Mouse (Mus musculus) liver, adult 2 months (tissue): ENCODE measurements at regions not wholly inside any gene's neighbourhood (a gene's known extent, or its start where the extent isn't known, plus 50 kb on each side); places are given as distances from the start of the nearest gene placed in this dataset.

Experiments
- CTCF ChIP-seq: fragments of 200-500 bp; IDR thresholded peaks from 2 replicates; pipeline ENCODE4 v1.5.1; 2011; ENCODE audit warnings: low read depth, low read length, control low read depth
- POLR2A ChIP-seq: fragments of 200-500 bp; IDR thresholded peaks from 2 replicates; pipeline ENCODE4 v1.6.1; 2011; ENCODE audit warnings: low read length, control low read depth; ENCODE audit not compliant: insufficient read depth; ENCODE audit errors: extremely low read depth

DNA sequence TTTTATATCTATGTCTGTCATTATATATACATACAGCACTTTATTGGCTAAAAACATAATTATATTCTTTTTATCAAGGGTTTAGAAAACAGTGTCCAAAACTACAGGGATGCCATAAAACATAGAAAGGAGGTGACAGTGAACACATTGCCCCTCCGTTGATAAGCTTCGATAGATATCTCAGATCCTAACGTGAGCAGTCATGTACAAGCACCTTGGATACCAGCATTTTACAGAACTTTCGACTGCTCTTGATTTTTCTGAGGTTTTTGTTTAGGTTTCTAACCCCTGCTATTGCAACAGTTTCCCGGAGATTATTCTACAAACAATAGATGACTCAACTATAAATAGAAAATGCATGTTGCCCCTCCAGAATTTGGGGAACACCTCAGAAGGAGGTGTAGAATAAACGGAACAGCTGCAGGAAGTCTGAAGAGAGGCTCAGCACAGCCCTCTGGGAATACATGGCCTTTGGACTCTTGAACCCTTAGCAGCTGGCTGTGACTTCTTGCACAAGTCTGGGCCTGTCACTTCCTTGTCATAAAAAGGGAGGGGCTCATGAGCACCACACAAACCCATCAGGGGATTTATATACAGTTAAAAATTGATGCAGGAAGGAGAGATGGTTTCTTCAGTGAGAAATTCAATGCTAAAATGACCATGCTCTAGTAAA is 87.1 kb upstream of the Gpc5 start:
- TF ChIP-seq POLR2A = no peak
- no peak for TF ChIP-seq CTCF
